Mouse (Mus musculus): ENCODE results near the gene Prcd. TPM values are rescaled to one million over a fixed set of nuclear protein-coding genes. Genes with fewer than 3 reads are reported as not detected.
A peak's percentile ranks its signal among the peaks of the same experiment; 100 is the strongest.

Gene Prcd
- polyA plus RNA-seq, 1 experiment from 2014 or later = 0.84 TPM

- ATAC-seq (ENCODE audit: low read depth) = peak; percentile 8
- Histone ChIP-seq H3K9me3 (ENCODE audit: control insufficient read depth, low read length) (no peaks in the 10 kb centered on the region), H3K27me3 (replicated peaks; ENCODE audit: control insufficient read depth, insufficient read depth, low read length) (peaks cover 3% of the 10 kb centered on the region; the same call in 1 of the 2 replicates), H3K4me2 (ENCODE audit: low read depth, low read length) (peak overlapping the region; percentile 82), H3K27ac (replicated peaks; ENCODE audit: low read depth, low read length) (no peak overlapping the region), H3K36me3 (ENCODE audit: control insufficient read depth, insufficient read depth, low read length) (no peaks in the 10 kb centered on the region), H3K4me1 (ENCODE audit: control insufficient read depth, insufficient read depth, low read length) (peaks cover 24% of the 10 kb centered on the region), H3K4me3 (ENCODE audit: low read depth, low read length) (peak overlapping the region; percentile 61), H3K9ac (ENCODE audit: low read depth, low read length) (peak overlapping the region; percentile 69)
- DNase-seq (ENCODE audit: low spot score) = no peak
- WGBS = 8% methylated on average over 23 of the region's 40 CpGs
These were observed 29.8 kb upstream of the Prcd start for GRCm38 (mm10) chr11:116623281-116624124.

DNA sequence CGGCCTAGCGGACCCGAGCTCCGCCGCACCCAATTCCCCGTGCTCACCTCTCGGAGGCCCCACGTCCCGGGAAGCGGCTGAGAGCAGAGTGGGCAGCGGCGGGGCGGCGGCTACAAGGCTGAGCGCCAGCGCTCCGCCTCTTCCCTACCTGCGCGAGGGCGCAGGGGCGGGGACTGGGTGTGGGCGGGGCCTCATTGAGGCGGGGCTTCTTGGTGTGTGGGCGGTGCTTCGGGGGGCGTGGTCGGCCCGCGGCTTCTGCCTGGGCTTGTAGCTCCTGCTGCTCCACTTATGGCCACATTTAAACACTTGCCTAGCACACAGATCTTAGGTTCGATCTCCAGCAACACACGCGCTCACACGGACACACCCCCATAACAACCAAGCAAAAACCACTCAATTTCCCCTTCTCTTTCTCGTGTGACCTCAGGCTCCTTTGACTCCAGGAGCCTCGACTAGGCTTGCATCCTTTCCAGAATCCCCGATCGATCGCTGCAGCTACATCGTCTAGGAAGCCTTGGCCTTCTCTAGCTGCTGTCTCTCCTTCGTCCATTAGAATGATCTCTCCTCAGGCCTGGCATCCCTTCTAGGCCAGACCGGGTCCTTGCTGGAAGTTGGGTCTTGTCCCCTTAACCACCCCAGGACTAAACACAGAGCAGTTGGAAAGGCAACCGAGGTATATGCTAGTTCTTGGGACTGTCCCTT, 29.1 kb upstream of the Prcd start:
- DNase-seq (ENCODE audit: low spot score) (peak; percentile 80), ATAC-seq (ENCODE audit: low read depth) (peak; percentile 50)
- Histone ChIP-seq H3K9ac (ENCODE audit: low read depth, low read length) (peak overlapping the region; percentile 69), H3K9me3 (ENCODE audit: control insufficient read depth, low read length) (no peaks in the 10 kb centered on the region), H3K27me3 (replicated peaks; ENCODE audit: control insufficient read depth, insufficient read depth, low read length) (peaks cover 3% of the 10 kb centered on the region; the same call in 1 of the 2 replicates), H3K4me1 (ENCODE audit: control insufficient read depth, insufficient read depth, low read length) (peaks cover 24% of the 10 kb centered on the region), H3K4me3 (ENCODE audit: low read depth, low read length) (peak overlapping the region; percentile 61), H3K36me3 (ENCODE audit: control insufficient read depth, insufficient read depth, low read length) (no peaks in the 10 kb centered on the region), H3K27ac (replicated peaks; ENCODE audit: low read depth, low read length) (no peak overlapping the region), H3K4me2 (ENCODE audit: low read depth, low read length) (peak overlapping the region; percentile 82)
- 28% methylated on average over 18 of the region's 42 CpGs for WGBS

DNA sequence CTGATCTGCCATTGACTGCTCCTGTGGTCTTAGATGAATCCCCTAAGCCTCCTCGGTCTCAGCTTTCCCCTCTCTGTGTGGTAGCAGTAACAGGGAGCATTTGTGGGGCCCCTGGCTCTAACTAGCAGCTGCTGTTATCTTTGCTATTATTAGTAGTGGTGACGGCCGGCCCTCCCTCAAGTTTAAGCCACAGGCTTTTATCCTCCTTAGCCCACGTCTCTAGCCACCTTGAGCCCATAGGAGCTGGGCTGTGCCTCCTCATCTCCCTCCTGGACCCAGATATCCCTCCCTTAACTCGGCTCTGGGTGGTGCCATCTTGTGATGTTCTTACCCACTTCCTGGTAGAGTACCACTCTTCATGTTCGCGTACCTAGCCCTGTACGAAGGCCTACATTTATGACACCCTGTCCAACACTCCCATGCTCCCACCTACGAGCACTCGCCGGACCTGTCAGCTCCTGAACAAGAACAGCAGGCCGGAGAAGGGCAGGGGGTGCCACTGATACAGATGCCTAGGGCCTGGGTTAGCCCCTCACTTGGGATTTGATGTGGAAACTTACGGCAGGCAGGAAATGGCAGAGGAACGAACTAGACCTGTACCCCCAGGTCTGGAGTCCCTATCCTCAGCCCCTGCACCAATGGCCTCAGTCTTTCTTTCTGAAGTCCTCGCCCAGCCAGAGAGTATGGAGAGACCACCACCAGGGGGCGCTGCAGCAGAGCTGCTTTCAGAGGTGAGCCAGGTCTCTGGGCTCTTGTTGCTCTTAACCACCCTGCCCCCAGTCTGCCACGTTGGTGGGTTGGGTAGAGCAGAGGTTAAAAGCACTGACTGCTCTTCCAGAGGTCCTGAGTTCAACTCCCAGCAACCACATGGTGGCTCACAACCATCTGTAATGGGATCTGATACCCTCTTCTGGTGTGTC, 28.0 kb upstream of the Prcd start:
- 78% methylated on average over 17 of the region's 17 CpGs for WGBS
- no peak overlapping the region for H3K4me2 ChIP-seq (ENCODE audit: low read depth, low read length)
- DNase-seq (ENCODE audit: low spot score) = no peak

DNA sequence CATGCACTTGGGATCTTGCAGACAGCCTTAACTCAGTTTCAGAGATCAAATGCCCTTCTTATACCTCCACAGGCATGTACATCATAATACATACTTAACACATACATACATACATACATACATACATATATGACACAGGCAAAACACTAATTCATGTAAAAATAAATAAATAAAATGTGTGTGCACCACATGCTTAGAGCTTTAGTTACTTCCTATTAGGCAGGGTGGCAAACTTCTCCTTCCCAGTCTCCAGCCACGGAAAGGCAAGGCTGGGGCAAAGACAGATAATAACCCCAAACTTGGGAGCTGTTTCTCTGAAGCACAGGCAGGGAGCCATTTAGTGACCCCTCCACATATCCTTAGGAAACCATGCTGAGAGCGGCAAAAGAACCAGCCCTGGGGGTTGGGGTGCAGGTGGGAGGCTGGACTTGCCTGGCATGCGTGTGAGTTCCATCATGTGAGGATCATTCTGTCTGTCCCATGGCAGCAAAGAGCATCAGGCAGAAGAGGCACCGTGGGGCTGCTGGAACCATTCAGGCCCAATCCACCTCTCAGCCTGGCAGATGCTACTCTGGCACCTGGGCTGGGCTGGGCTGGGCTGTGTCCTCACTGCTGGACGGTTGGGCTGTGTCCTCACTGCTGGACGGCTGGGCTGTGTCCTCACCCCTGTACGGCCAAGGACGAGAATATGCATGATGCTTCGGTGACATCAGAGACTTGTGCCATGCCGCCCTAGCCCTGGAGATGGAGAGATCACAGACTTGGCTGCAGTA, 26.8 kb upstream of the Prcd start, which contains the start of gene Rhbdf2:
Gene Rhbdf2 (minus strand): TSS at position 721 of the 773 bp plus-strand sequence.
- DNase-seq (ENCODE audit: low spot score) (no peak), ATAC-seq (ENCODE audit: low read depth) (no peak)
- no peak within 1 kb of the TSS for H3K9ac ChIP-seq (ENCODE audit: low read depth, low read length)
- H3K4me1 ChIP-seq (ENCODE audit: control insufficient read depth, insufficient read depth, low read length) = peaks cover 14% of the 10 kb centered on the region; the same call in 1 of the 2 replicates
- no peaks in the 10 kb centered on the region for H3K9me3 ChIP-seq (ENCODE audit: control insufficient read depth, low read length)
- H3K36me3 ChIP-seq (ENCODE audit: control insufficient read depth, insufficient read depth, low read length) = no peaks in the 10 kb centered on the region
- peaks cover 3% of the 10 kb centered on the region; the same call in 1 of the 2 replicates for H3K27me3 ChIP-seq (replicated peaks; ENCODE audit: control insufficient read depth, insufficient read depth, low read length)
- H3K4me3 ChIP-seq (ENCODE audit: low read depth, low read length) = no peak within 1 kb of the TSS
- H3K4me2 ChIP-seq (ENCODE audit: low read depth, low read length) = no peak within 1 kb of the TSS
- H3K27ac ChIP-seq (replicated peaks; ENCODE audit: low read depth, low read length) = no peak within 1 kb of the TSS
- WGBS = 66% methylated on average over 10 of the region's 10 CpGs

More for the DNA sequence above, 28.0 kb upstream of the Prcd start:
- Histone ChIP-seq H3K4me3 (ENCODE audit: low read depth, low read length) (no peak overlapping the region), H3K4me1 (ENCODE audit: control insufficient read depth, insufficient read depth, low read length) (peaks cover 24% of the 10 kb centered on the region), H3K27me3 (replicated peaks; ENCODE audit: control insufficient read depth, insufficient read depth, low read length) (peaks cover 3% of the 10 kb centered on the region; the same call in 1 of the 2 replicates), H3K9me3 (ENCODE audit: control insufficient read depth, low read length) (no peaks in the 10 kb centered on the region), H3K9ac (ENCODE audit: low read depth, low read length) (no peak overlapping the region), H3K27ac (replicated peaks; ENCODE audit: low read depth, low read length) (no peak overlapping the region), H3K36me3 (ENCODE audit: control insufficient read depth, insufficient read depth, low read length) (no peaks in the 10 kb centered on the region)
- no peak for ATAC-seq (ENCODE audit: low read depth)

GRCm38 (mm10) chr11:116627072-116628020, 26.0 kb upstream of the Prcd start:
- Histone ChIP-seq H3K4me1 (ENCODE audit: control insufficient read depth, insufficient read depth, low read length) (0 out of 2 replicates have a peak, but pooled peaks cover 10% of the 10 kb centered on the region), H3K4me2 (ENCODE audit: low read depth, low read length) (no peak overlapping the region), H3K9ac (ENCODE audit: low read depth, low read length) (no peak overlapping the region), H3K9me3 (ENCODE audit: control insufficient read depth, low read length) (no peaks in the 10 kb centered on the region), H3K27ac (replicated peaks; ENCODE audit: low read depth, low read length) (no peak overlapping the region), H3K27me3 (replicated peaks; ENCODE audit: control insufficient read depth, insufficient read depth, low read length) (peaks cover 3% of the 10 kb centered on the region; the same call in 1 of the 2 replicates), H3K36me3 (ENCODE audit: control insufficient read depth, insufficient read depth, low read length) (no peaks in the 10 kb centered on the region), H3K4me3 (ENCODE audit: low read depth, low read length) (no peak overlapping the region)
- 33% methylated on average over 10 of the region's 10 CpGs for WGBS
- no peak for ATAC-seq (ENCODE audit: low read depth)
- DNase-seq (ENCODE audit: low spot score) = no peak

DNA sequence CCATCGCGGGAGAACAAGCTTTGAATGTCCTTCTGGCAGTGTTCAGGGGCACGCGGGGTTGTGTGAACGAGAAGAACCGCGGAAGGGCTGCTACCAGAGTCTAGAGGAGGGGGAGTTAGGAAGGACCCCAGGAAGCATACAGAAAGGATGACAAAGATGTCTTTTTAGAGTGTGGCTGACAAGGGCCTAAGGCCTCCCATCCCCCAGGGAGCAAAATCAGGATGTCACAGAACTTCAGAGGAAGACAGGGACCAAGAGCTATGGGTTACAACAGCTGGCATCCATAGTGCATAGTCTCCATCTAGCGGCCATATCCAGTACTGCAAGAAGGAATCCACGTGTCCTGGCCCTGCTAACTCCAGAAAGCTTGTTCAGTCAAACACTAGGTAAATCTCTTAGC, 24.6 kb upstream of the Prcd start:
- Histone ChIP-seq H3K4me3 (ENCODE audit: low read depth, low read length) (no peak overlapping the region), H3K4me2 (ENCODE audit: low read depth, low read length) (no peak overlapping the region), H3K9ac (ENCODE audit: low read depth, low read length) (no peak overlapping the region), H3K36me3 (ENCODE audit: control insufficient read depth, insufficient read depth, low read length) (no peaks in the 10 kb centered on the region), H3K27ac (replicated peaks; ENCODE audit: low read depth, low read length) (no peak overlapping the region), H3K27me3 (replicated peaks; ENCODE audit: control insufficient read depth, insufficient read depth, low read length) (no peaks in the 10 kb centered on the region; the same call in 1 of the 2 replicates), H3K4me1 (ENCODE audit: control insufficient read depth, insufficient read depth, low read length) (0 out of 2 replicates have a peak, but pooled peaks cover 4% of the 10 kb centered on the region), H3K9me3 (ENCODE audit: control insufficient read depth, low read length) (no peaks in the 10 kb centered on the region)
- DNase-seq (ENCODE audit: low spot score) (peak; percentile 88), ATAC-seq (ENCODE audit: low read depth) (peak; percentile 26; the same call in 1 of the 2 replicates)
- WGBS = 47% methylated on average over 9 of the region's 9 CpGs

DNA sequence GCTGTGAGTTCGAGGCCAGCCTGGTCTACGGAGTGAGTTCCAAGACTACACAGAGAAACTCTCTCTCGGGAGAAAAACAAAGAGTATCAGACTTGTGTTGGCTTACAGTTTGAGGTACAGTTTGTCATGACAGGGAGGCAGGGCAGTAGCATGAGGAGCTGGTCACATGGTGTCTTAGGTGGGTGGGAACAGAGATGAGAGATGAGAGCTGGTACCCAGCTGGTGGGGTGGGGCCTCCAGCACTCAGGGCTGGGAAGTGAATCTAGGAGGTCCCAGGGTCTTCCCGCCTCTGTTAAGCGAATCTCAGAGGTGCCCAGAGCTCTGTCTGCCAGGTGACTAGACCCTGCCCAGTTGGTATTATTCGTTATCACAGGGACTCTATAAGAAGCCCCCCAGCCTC, 23.9 kb upstream of the Prcd start:
- DNase-seq (ENCODE audit: low spot score) (no peak), ATAC-seq (ENCODE audit: low read depth) (no peak)
- 85% methylated on average over 6 of the region's 6 CpGs for WGBS
- H3K4me2 ChIP-seq (ENCODE audit: low read depth, low read length) = no peak overlapping the region
- no peak overlapping the region for H3K9ac ChIP-seq (ENCODE audit: low read depth, low read length)
- H3K27me3 ChIP-seq (replicated peaks; ENCODE audit: control insufficient read depth, insufficient read depth, low read length) = no peaks in the 10 kb centered on the region; the same call in 1 of the 2 replicates
- no peaks in the 10 kb centered on the region for H3K9me3 ChIP-seq (ENCODE audit: control insufficient read depth, low read length)
- H3K4me3 ChIP-seq (ENCODE audit: low read depth, low read length) = no peak overlapping the region
- 0 out of 2 replicates have a peak, but pooled peaks cover 2% of the 10 kb centered on the region for H3K4me1 ChIP-seq (ENCODE audit: control insufficient read depth, insufficient read depth, low read length)
- H3K36me3 ChIP-seq (ENCODE audit: control insufficient read depth, insufficient read depth, low read length) = no peaks in the 10 kb centered on the region
- no peak overlapping the region for H3K27ac ChIP-seq (replicated peaks; ENCODE audit: low read depth, low read length)

Measured in embryonic facial prominence, embryonic 14.5 days (tissue).